Mouse (Mus musculus): ENCODE results near the gene Mrgpra2b. TPM values are rescaled to one million over a fixed set of nuclear protein-coding genes. Genes with fewer than 3 reads are reported as not detected.

Gene Mrgpra2b
- not detected for polyA plus RNA-seq (2017; shearing (Covaris generic))

DNA sequence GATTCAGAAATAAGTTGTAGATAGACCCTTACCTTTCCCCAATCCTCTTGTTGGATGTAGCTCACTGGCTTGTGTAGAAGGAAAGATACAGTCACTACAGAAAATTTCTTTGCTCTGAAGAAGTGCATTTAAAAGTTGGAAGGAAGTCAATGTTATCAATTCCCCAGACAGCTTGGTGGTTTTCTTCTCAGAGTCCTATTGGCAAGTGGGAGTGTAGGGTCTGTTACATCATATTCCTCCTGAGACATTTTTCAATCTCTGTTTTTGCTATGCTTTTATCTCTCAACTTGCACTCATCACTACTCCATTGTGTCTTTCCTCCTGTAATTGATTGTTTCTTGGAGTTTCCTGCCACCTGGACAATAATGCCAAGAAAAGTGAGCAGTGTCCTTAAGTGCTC lies at the start of gene Mrgpra2b:
TSS of gene Mrgpra2b (minus strand) at position 101 of the 400 bp plus-strand sequence.

DNA sequence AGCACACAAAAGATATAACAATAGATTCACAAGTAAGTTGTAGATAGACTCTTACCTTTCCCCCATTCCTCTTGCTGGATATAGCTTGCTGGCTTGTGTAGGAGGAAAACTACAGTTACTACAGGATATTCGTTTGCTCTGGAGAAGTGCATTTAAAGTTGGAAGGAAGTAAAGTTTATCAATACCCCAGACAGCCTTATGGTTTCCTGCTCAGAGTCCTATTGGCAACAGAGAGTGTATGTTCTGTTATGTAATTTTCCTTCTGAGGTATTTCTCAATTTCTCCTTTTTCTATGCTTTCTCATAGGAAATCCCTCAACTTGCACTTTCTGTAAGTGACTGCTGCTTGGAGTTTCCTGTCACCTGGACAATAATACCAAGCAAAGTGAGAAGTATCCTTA lies 76.6 kb downstream of the Mrgpra2b start, which contains the start of gene Mrgpra2a:
TSS of gene Mrgpra2a (minus strand) at position 125 of the 400 bp plus-strand sequence.

Other genes starting within 250 kb of the Mrgpra2b start
- gene Mrgpra1, start 174.6 kb downstream of the Mrgpra2b start, polyA plus RNA-seq (2017; shearing (Covaris generic)) = not detected
- gene Mrgpra2a, start 76.7 kb downstream of the Mrgpra2b start, polyA plus RNA-seq (2017; shearing (Covaris generic)) = not detected
- gene Mrgpra3, start 72.5 kb upstream of the Mrgpra2b start, polyA plus RNA-seq (2017; shearing (Covaris generic)) = not detected